Mouse (Mus musculus) T-cell, adult 66 days (primary cell): ENCODE results near the gene Piezo1. TPM values are rescaled to one million over a fixed set of nuclear protein-coding genes. Genes with fewer than 3 reads are reported as not detected.

Source experiments
- total RNA-seq, 2 experiments: library from RNA; stranded (reverse); gene quantifications; 3 replicates in 1 of 2; 4 replicates in 1 of 2; pipeline ENCODE4 v1.2.4; 2023

The Piezo1 gene
- 10 to 100 TPM; 51.0 TPM for total RNA-seq

GRCm38 (mm10) chr8:122551265-122552051, at the start of gene Piezo1:
Piezo1 (minus strand) TSS chr8:122551329.

DNA sequence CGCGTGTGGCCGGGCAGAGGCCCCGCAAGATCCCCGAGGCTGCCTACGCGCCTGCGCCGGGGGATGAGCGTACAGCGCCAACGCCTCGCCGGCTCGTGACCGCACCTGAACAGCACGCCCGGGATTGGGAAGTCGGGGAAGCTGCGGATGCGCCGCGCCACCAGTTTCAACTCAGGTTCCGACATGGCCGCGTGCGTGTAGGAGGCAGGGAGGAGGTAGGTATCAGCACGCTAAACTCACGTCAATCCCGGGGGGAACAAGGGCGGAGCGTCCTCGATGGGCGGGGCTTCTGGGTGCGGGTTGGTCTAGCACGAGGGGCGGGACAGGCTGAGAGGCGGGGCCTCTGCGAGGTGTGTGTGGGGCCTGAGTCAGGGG, 25.5 kb upstream of the Piezo1 start, which contains the start of gene Aprt:
Aprt (minus strand) TSS at position 262 of the 375 bp plus-strand sequence.

GRCm38 (mm10) chr8:122567361-122568108, 16.4 kb upstream of the Piezo1 start, which contains the start of gene Cdt1:
Cdt1 (plus strand) TSS chr8:122568015.

GRCm38 (mm10) chr8:122475580-122476320, 75.4 kb downstream of the Piezo1 start, which contains the start of the genes Rnf166 and Ctu2:
Rnf166 (minus strand) TSS chr8:122476064.
Ctu2 (plus strand) TSS chr8:122476143.

GRCm38 (mm10) chr8:122460524-122461472, 90.3 kb downstream of the Piezo1 start, which contains the start of gene Snai3:
Snai3 (minus strand) TSS chr8:122460733.

DNA sequence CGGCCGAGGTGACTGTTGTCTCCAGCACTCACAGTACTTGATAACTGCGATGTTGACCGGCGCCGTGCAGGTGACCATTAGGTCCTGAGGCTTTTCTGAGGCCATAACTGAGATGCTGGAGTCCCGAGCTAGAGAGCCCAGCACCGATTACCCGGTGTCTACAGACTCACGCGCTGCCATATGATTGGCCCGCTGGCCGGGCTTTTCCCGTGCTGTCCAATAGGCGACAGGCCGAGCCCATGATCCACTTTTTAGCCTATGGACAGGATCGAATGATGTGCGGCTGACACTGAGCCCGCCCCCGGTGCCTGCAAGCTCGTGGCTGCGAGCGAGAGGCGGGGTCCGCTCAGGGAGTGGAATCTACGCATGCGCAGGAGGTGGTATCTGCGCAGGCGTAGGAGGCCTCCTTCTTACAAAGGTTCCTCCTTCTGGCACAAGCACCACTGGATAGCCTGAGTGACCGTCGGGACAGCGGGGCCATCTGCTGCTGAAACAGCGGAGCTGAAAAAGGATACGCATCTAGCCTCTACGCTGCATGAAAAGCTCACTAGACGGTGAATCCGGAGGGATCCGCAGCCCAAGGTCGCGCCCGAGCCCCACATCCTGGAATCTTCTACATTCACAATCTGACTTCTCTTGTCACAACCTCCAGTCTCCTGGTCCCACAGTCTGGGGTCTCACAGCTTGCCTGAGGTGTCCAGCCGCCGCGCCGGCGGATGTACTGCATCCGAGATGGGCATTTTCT, 107.7 kb downstream of the Piezo1 start, which contains the start of gene Mvd:
Mvd (minus strand) TSS at position 161 of the 745 bp plus-strand sequence.

GRCm38 (mm10) chr8:122432443-122433268, 118.5 kb downstream of the Piezo1 start, which contains the start of gene Cyba:
Cyba (minus strand) TSS chr8:122432930.

Other genes starting within 250 kb of the Piezo1 start
- gene Trhr2, start 190.6 kb downstream of the Piezo1 start, total RNA-seq, result not detected
- gene Zc3h18, start 174.7 kb downstream of the Piezo1 start, total RNA-seq, result 100 to 1,000 TPM in 1 of 2 experiments, 10 to 100 TPM in 1; 99.5 to 108 TPM
- 1 to 10 TPM in 1 of 2 experiments, not detected in 1; 1.1 TPM for gene Il17c, start 129.3 kb downstream of the Piezo1 start, total RNA-seq
- gene Cyba, start 118.4 kb downstream of the Piezo1 start, total RNA-seq, result 100 to 1,000 TPM; 150 to 183 TPM
- gene Mvd, start 107.9 kb downstream of the Piezo1 start, total RNA-seq, result 10 to 100 TPM; 12.1 to 14.2 TPM
- gene Snai3, start 90.6 kb downstream of the Piezo1 start, total RNA-seq, result 1 to 10 TPM; 6.2 to 6.9 TPM
- 10 to 100 TPM; 91.9 to 98.7 TPM for gene Rnf166, start 75.3 kb downstream of the Piezo1 start, total RNA-seq
- 10 to 100 TPM; 58.5 to 59.7 TPM for gene Ctu2, start 75.2 kb downstream of the Piezo1 start, total RNA-seq
- 10 to 100 TPM; 72.0 to 78.6 TPM for gene Cdt1, start 16.7 kb upstream of the Piezo1 start, total RNA-seq
- 10 to 100 TPM; 78.5 to 82.2 TPM for gene Aprt, start 25.6 kb upstream of the Piezo1 start, total RNA-seq
- 10 to 100 TPM; 10.7 to 11.5 TPM for gene Galns, start 60.1 kb upstream of the Piezo1 start, total RNA-seq
- gene Trappc2l, start 60.3 kb upstream of the Piezo1 start, total RNA-seq, result 10 to 100 TPM; 39.9 to 44.3 TPM
- not detected for gene Pabpn1l, start 71.4 kb upstream of the Piezo1 start, total RNA-seq
- 1 to 10 TPM; 2.8 to 4.6 TPM for gene Cbfa2t3, start 147.8 kb upstream of the Piezo1 start, total RNA-seq
- 10 to 100 TPM; 11.2 to 11.9 TPM for gene Acsf3, start 224.2 kb upstream of the Piezo1 start, total RNA-seq